Mouse (Mus musculus): ENCODE results near the gene Gm4631. TPM values are rescaled to one million over a fixed set of nuclear protein-coding genes. Genes with fewer than 3 reads are reported as not detected.
"Not testable (repeated sequence)": the region's sequence is repeated elsewhere in the genome, so short reads cannot be mapped to it uniquely, and the experiment has no call there.

Gm4631 gene
- polyA plus RNA-seq (2014; fragmentation: Nextera tagmentation; extraction: Ambion mirVana), result 26.0 and 28.2 TPM in 2 replicates

- not testable (repeated sequence) for H3K4me2 ChIP-seq; H3K27me3 ChIP-seq (ENCODE audit: control insufficient read depth, insufficient read depth, low read length); H3K4me1 ChIP-seq (ENCODE audit: control insufficient read depth, insufficient read depth, low read length); ATAC-seq (ENCODE audit: low FRiP score); H3K36me3 ChIP-seq (ENCODE audit: control insufficient read depth, insufficient read depth, low read length); H3K4me3 ChIP-seq (ENCODE audit: low read depth, low read length); H3K27ac ChIP-seq (ENCODE audit: low read depth, low read length); H3K9ac ChIP-seq (ENCODE audit: low read length); H3K9me3 ChIP-seq (ENCODE audit: control insufficient read depth, low read length); DNase-seq (ENCODE audit: low spot score, missing footprints)
- no CpG with 5 or more reads among the region's 8 CpGs for whole genome bisulfite sequencing
Observed at GRCm38 (mm10) chr2:175338097-175338496, at the start of gene Gm4631. Gene Gm4631, minus strand, starts transcription at chr2:175338197.

GRCm38 (mm10) chr2:175372136-175372535, 34.1 kb upstream of the Gm4631 start, which contains the start of gene Zfp968:
Gene Zfp968, plus strand, starts transcription at chr2:175372436.
- H3K4me3 ChIP-seq (ENCODE audit: low read depth, low read length); ATAC-seq (ENCODE audit: low FRiP score); H3K36me3 ChIP-seq (ENCODE audit: control insufficient read depth, insufficient read depth, low read length); H3K9ac ChIP-seq (ENCODE audit: low read length); H3K27ac ChIP-seq (ENCODE audit: low read depth, low read length); DNase-seq (ENCODE audit: low spot score, missing footprints); H3K4me1 ChIP-seq (ENCODE audit: control insufficient read depth, insufficient read depth, low read length); H3K9me3 ChIP-seq (ENCODE audit: control insufficient read depth, low read length); H3K4me2 ChIP-seq; H3K27me3 ChIP-seq (ENCODE audit: control insufficient read depth, insufficient read depth, low read length): not testable (repeated sequence)
- no CpG with 5 or more reads among the region's 6 CpGs for WGBS

- not testable (repeated sequence) for H3K9me3 ChIP-seq (ENCODE audit: control insufficient read depth, low read length); ATAC-seq (ENCODE audit: low FRiP score); H3K4me1 ChIP-seq (ENCODE audit: control insufficient read depth, insufficient read depth, low read length); H3K27ac ChIP-seq (ENCODE audit: low read depth, low read length); H3K4me2 ChIP-seq; H3K4me3 ChIP-seq (ENCODE audit: low read depth, low read length); H3K27me3 ChIP-seq (ENCODE audit: control insufficient read depth, insufficient read depth, low read length); H3K36me3 ChIP-seq (ENCODE audit: control insufficient read depth, insufficient read depth, low read length); H3K9ac ChIP-seq (ENCODE audit: low read length); DNase-seq (ENCODE audit: low spot score, missing footprints)
- WGBS, result no CpG with 5 or more reads among the region's 6 CpGs
Observed at GRCm38 (mm10) chr2:175274825-175275224, 63.2 kb downstream of the Gm4631 start, which contains the start of gene Gm14440. Gene Gm14440, plus strand, starts transcription at chr2:175275125.

Other genes with a start within 250 kb of the Gm4631 start
- 5.9 and 9.0 TPM in 2 replicates for gene Gm14399, start 196.2 kb downstream of the Gm4631 start, polyA plus RNA-seq (2014; fragmentation: Nextera tagmentation; extraction: Ambion mirVana)
- gene Gm14443, start 162.3 kb downstream of the Gm4631 start, polyA plus RNA-seq (2014; fragmentation: Nextera tagmentation; extraction: Ambion mirVana), result 0.66 and 0.81 TPM in 2 replicates
- 5.0 and 7.0 TPM in 2 replicates for gene Gm14391, start 131.3 kb downstream of the Gm4631 start, polyA plus RNA-seq (2014; fragmentation: Nextera tagmentation; extraction: Ambion mirVana)
- gene Gm14440, start 63.1 kb downstream of the Gm4631 start, polyA plus RNA-seq (2014; fragmentation: Nextera tagmentation; extraction: Ambion mirVana), result 2.1 and 5.2 TPM in 2 replicates
- 7.1 and 7.9 TPM in 2 replicates for gene Zfp968, start 34.2 kb upstream of the Gm4631 start, polyA plus RNA-seq (2014; fragmentation: Nextera tagmentation; extraction: Ambion mirVana)
- gene Gm4724, start 97.6 kb upstream of the Gm4631 start, polyA plus RNA-seq (2014; fragmentation: Nextera tagmentation; extraction: Ambion mirVana), result 11.1 and 11.2 TPM in 2 replicates
- gene Zfp965, start 131.8 kb upstream of the Gm4631 start, polyA plus RNA-seq (2014; fragmentation: Nextera tagmentation; extraction: Ambion mirVana), result 8.0 and 8.2 TPM in 2 replicates

All from midbrain, embryonic 11.5 days (tissue).